Mouse (Mus musculus) layer of hippocampus, adult 18-20 months (tissue): ENCODE measurements around the gene Cep63. TPM values are rescaled to one million over a fixed set of nuclear protein-coding genes. Genes with fewer than 3 reads are reported as not detected.

ENCODE experiments used
- DNase-seq, 2 experiments: peaks; one replicate each; pipeline ENCODE4 v3.0.0; 2022; ENCODE audit warnings: low spot score in 2 of 2
- total RNA-seq, 2 experiments: library from RNA; stranded (reverse); gene quantifications; 2 replicates each; pipeline ENCODE4 v1.2.3; 2021

Cep63 gene
- total RNA-seq, 2 experiments from 2014 or later: 31.0 to 35.6 TPM

DNA sequence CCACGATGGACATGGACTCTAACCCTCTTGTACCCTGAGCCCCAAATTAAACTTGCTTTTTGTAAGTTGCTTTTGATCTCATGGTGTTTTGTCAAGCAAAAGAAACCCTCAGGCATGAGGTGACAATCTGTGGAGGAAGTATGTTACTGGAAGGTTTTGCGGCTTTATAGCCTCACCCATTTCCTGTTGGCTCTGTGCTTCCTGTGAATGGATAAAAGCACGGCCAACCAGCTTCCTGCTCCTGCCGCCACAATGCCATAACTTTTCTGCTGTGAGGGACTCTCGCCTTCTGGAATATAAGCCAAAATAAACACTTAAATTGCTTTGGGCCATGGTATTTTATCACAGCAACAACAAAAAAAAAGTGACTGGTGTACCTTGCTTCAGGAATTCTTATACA lies 48.9 kb downstream of the Cep63 start:
- DNase-seq: no peak

DNA sequence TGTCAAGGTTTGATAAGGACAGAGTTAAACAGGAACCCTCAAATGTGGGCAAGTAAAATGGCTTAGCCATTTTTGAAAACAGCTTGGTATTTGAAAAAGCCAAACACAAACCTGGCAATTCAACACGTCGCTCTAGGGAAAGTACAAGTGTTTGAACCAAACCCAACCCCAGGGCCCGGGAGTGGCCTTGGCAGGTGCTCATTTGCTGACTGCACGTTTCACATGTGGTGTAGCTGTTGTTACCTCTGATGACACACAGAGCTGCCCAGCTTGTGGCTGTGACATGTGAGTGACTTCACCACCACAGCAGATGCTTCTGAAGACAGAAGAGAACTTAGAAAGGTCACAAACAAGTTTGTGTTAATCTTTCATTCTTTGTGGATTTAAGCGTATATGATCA lies 53.4 kb downstream of the Cep63 start:
- DNase-seq: no peak

DNA sequence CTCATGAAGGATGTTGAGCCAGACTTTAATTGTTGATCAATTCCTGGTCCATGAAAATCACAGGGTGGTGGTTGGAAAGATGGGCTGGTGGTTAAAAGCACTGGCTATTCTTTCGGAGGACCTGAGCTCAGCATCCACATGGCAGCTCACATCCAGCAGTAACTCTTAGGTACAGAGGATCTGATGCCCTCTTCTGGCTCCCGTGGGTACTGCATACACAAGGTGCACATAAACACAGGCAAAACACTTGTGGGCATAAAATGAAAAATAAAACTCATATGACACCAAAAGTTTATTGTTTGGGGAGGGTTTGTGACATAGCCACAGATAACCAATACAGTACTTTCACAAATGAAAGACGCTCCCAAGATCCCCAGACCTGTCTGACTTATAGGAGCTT lies 67.9 kb downstream of the Cep63 start:
- DNase-seq: no peak

DNA sequence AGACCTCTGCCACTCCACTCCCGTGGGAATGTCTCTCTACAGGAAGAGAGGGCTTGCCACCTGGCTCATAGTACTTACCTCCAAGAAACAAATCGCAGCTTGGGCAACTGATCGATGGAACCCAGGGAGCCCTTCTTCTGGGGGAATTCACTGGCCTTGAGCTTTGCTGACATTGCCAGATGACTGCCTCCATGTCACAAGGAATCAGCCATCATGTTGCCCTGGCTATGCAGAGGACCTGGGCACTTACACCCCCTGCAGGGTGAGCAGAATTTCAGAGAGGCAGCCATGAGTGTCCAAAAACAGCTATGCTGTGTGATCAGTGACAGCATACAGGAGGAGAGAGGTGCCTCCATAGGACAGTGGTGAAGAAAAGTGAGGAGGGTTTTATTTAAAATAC lies 72.6 kb downstream of the Cep63 start:
- no peak for DNase-seq

DNA sequence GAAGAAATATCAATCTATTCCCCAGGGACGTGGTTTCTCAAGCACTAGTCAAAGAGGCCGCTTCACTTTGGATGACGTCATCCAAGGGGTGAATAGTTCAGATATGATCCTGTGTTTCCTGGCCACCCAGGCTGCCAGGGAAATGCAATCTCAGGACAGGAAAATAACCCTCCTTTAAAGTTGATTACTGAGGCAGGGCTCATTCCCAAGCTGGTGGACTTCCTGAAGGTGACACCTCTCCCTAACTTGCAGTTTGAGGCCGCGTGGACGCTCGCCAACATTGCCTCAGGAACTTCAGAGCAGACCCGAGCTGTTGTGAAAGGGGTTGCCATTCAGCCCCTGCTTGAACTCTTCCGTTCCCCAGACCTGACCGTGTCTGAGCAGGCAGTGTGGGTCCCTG lies 74.6 kb downstream of the Cep63 start:
- DNase-seq: no peak

DNA sequence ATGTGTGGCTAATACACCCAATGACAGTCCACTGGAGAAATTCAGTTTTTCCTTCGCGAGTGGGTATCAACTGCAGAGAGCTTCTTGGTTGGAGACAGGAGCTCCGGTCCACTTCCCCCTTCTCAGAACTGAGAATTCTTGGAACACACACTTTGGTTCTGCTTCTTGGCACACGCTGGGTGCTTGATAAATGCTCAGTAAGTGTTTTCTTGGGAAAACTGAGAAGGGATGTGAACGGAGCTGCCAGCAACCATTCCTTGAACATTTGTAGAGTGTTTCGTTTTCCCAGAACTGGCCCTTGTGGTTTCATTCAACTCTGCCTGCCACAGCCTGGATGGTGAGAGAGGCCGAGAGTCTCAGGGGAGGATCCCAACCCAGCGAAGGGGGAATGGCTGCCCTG lies 77.1 kb downstream of the Cep63 start:
- no peak for DNase-seq

DNA sequence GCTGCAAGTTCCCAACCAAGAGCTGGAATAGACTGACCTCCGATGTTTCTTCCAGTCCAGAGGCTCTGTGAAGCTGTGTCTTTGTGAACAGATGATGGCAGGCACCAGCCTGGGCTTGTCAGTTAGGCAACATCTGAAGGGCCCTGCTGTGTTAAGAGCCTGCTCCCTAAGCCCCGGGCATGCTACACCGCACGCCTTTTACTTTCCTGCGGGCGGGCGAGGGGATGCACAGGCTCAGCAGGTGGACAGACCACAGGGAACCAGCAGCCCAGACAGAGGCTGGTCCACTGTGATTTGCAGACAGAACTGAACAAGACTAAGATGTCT lies 79.3 kb downstream of the Cep63 start:
- no peak for DNase-seq

DNA sequence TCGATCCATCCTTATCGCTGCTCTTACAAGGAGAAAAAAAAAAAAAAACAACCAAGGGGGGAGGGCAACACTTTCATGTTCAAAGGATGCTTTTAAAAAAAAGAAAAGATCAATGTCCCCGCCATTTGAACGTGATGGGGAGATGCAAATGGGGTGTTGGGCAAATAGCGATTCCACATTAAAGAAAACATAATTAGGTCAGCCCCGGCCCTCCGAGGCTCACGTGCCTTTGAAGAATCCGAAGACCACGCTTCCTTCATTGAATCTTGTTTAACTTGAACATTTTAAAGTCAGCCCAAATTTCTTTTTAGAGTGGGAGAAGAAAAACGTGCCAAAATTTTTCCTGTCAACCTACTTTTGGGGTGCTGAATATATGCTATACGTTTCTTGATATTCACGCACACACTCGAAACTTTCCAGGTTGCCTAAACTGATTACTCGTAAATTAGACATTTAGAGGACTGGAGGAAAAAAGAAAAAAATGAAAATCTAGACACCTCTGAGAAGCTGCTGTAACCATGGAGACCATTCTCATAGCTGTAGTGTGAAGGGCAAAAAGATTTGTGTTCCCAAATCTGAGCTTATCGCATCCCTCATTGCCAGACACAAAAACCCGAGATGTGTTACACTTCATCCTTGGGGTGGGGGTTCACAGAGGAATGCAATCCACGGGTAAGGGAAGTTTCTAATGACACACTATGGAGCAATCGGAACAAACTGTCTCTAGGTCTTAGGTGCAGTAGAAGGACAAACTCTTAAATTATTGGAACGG lies 79.9 kb downstream of the Cep63 start:
- DNase-seq: no peak

DNA sequence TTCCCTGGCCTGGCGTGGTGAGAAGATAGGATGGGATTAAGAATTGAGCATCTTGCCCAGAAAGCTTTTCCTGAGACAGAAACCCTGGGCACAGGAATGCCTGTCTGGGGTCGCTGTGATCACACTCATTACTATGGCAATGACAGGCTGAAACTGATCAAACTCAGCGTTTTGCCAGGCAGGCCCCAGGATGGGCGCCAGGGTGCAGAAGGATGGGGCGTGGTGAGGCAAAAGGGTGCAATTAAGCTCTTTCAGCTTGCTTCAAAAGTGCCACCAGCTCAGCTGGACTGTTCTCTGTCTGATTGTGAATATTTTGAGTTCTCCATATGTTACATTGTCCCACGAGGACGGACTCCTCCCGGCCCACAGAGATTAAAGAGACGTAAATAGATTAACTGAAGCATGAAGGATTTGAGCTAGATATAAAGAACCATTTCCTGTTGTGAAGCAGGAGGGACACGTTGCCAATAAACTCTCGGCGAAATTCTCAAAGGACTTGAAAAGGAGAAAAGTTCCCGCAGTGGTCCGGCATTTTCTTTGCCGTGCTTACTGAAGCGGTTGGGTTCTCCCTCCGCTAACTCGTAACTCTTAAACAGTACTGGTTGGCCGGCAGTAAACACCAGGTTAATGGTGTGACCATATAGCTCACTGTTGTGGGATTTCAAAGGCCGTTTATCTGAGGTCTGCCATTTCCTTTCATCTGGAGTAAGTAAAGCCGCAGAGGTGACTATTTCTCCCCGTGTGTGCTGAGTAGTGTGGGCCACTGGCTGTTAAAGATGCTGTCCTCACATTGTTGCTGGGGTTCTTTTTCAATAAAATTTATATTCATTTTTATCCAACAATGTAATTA lies 80.7 kb downstream of the Cep63 start:
- DNase-seq: no peak

DNA sequence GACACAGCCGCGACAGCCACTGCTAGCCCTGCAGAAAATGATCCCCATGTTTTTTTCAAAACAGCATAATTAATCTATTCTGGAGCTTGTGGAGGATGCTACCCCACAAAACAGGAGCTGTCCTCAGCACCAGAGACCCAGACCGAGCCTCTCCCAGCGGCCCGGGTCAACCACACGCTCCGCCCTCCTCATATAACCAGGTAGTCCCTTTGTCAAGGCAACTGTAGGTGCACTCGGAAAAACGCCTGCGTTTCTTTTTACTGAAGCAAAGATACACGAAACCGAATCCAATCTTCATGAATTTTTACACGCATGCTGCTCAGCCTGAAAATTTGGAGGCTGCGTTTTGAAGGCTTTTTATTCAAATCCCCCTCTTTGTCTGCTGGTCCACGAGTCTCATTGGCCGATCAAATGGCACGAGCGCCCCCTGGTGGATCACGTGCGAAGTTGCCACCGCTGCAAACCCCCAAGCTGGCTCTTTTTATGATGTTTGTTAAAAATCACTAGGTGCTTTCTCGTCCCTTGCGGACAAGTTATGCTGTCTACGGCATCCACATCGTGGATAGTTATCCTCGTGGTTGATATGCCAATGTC lies 81.5 kb downstream of the Cep63 start:
- DNase-seq: peak; percentile 76 to 93

DNA sequence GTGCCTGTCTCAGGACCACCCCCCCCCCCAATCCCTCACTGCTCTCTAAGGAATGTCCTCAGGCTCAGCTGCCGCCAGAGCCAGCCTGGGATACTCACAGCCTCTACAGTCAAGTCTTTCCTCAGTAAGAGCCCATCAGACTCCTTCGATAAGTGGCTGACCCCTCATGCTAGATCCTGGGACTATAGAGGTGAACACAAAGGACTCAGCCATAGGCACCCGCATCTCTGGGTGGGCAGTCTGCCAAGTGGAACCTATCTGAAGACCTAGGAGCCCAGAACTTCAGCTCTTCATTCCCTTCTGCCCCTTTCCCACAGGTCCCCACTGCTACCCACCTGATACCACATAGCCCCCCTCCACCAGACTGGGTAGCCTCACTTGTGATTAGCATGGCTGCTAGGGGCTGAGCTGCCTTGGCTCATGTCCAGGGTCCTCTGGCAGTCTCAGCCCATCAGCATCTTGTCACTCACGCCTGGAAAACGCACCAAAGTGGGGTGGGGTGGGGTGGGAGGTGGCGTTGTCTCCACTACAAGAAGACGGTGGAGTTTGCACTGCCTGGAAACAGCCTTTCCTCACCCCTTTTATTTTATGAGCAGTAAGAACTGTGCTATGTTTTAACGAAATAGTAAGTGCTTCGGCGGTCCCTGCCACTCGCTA lies 82.1 kb downstream of the Cep63 start:
- DNase-seq: no peak

DNA sequence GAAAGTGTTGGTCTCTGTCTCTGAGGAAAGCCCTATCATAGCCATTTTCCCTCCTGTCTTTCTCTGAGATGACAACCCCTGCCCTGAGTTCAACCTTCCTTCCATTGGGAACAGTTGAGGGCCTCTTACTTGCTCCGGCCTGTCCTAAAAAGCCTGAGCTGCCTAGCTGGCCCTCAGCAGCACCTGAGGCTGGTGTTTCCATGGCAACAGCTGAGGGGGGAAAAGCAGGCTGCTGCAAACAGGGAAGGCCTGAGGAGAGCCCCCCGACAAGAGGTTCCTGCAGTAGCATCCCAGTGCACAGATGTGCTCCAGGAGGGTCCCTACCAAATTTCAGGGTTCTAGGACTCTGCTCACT lies 82.6 kb downstream of the Cep63 start:
- no peak for DNase-seq

DNA sequence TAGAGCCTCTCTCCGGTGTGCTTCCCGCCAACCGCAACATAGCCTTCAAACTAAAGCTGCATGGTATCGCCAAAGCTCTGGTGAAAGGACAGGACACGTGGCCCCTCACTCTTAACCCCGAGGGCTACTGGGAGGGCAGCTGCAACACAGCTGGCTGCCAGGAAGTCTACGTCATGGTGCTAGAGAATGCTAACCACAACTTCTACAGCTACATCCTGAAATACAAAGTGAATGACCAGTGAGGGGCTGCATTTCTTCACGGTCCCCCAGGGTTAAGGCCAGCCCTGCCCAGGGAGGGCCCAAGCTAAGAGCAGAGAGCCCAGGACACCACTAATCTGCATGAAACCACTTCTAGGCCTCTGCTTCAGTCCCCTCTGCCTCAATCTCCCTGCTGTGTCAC lies 83.8 kb downstream of the Cep63 start:
- no peak for DNase-seq

DNA sequence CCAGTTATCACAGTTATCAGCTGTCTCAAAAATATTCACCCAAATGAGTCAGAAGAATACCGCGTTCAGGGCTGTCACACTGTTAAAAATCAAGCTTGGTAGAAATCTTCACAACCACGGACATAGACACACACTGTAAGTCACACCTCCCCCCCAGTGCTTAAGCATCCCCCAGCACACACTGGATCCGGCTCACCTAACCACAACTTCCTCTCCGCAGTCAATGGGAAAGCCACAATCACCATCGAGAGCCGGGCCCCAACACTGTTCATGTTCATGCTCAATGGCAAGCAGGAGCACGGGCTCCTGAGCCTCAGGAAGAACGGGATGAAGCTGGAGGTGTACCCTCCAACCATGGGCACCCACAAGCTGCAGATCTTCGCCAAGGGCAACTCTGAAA lies 84.7 kb downstream of the Cep63 start:
- no peak for DNase-seq

DNA sequence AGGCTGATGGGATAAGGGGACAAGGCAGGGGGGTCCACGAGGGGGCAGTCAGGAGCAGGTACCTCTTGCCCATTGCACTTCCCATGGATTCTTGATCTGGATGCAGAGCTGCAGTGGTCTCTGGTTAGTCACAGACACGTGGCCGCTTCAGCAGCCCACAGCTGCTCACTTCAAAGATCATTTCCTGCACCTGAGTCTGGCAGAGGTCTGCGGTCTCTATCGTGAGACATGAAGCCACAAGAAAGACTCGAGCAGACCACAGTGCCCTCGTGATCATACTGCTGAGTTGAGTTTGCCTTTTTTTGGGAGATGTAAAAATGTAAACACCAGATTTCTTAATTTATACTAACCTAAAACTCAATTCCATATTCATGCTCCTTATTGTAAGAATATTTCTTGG lies 86.6 kb downstream of the Cep63 start:
- no peak for DNase-seq

DNA sequence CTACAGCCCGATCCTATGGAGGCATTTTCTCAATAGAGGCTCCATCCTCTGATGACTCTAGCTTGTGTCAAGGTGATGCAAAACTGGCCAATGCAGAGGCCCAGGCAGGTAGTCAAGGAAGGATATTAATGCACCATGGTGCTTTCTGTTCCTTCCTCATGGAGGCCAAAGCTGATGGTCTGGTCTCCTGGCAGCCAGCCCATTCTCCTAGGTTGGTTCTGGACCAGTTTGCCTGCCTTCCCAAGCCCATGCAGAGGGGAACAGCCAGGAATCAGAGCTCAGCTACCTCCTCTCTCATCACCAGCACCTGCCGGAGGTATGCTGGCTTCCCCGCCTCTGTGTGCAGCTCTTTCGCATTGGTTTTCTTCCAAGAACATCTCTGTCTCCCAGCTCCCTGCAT lies 89.4 kb downstream of the Cep63 start:
- DNase-seq: no peak

Other genes with a start within 250 kb of the Cep63 start
- gene Ky, start 120.8 kb downstream of the Cep63 start, total RNA-seq: 1 to 10 TPM; 2.3 to 3.0 TPM
- gene Anapc13, start 238 bp downstream of the Cep63 start, total RNA-seq: 100 to 1,000 TPM; 111 to 119 TPM
- gene Amotl2, start 90.1 kb upstream of the Cep63 start, total RNA-seq: 10 to 100 TPM; 19.2 to 20.5 TPM
- gene Ryk, start 208.4 kb upstream of the Cep63 start, total RNA-seq: 10 to 100 TPM; 41.2 to 42.7 TPM